Mouse (Mus musculus): Measurements from ENCODE around the gene Eftud2.

DNA sequence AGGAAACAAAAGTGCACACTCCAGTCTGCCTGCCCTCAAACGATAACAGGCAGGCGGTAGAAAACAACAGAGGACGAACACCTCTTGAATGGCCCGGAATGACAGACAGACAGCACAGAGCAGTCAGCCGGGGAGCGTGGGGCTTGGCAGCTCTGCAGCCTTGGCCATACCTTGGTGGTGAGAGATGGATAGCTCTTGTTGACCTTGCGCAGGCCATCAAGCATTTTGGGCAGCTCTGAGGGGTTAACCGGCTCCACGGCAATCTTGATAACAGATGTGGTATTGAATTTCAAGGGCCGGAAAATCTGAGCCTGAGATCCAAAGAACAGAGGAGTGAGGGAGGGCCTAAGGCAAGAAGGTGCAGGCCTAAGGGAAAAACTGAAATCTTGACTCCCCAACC is 34.9 kb downstream of the Eftud2 start:
- TF ChIP-seq POLR2A (IDR thresholded peaks at IDR 0.05; ENCODE audit: insufficient read depth, low read length) (no peak), CTCF (IDR thresholded peaks at IDR 0.05; ENCODE audit: low read depth, low read length) (no peak), EP300 (IDR thresholded peaks at IDR 0.05; ENCODE audit: insufficient read depth, low read depth, low read length) (no peak)
